Mouse (Mus musculus) C2C12 (cell line): ENCODE measurements around the gene Atg2a. TPM values are rescaled to one million over a fixed set of nuclear protein-coding genes. Genes with fewer than 3 reads are reported as not detected.

Experiments used
- H3K27me3 ChIP-seq: one replicate; pipeline ENCODE4 v1.6.1; 2011; ENCODE audit not compliant: control insufficient read depth, insufficient read depth, insufficient read length
- H3K36me3 ChIP-seq: one replicate; pipeline ENCODE4 v1.6.1; 2011; ENCODE audit not compliant: control insufficient read depth, insufficient read depth
- H3K4me3 ChIP-seq: one replicate; pipeline ENCODE4 v1.5.1; 2011; ENCODE audit warnings: mild to moderate bottlenecking, control low read depth; ENCODE audit not compliant: poor library complexity, insufficient read depth, severe bottlenecking
- H3K79me2 ChIP-seq: one replicate; pipeline ENCODE4 v1.6.1; 2011; ENCODE audit not compliant: control insufficient read depth, insufficient read depth
- H3K79me3 ChIP-seq: one replicate; pipeline ENCODE4 v1.6.1; 2011; ENCODE audit warnings: low read depth, control low read depth
- H3ac ChIP-seq: one replicate; pipeline ENCODE3; 2011; ENCODE audit warnings: low read depth; ENCODE audit not compliant: control insufficient read depth, insufficient read length
- CEBPB ChIP-seq: IDR thresholded peaks from one replicate; pipeline ENCODE4 v1.6.1; 2011; ENCODE audit warnings: low read depth, mild to moderate bottlenecking, control low read depth, moderate library complexity
- CTCF ChIP-seq: IDR thresholded peaks from one replicate; pipeline ENCODE4 v1.5.1; 2011; ENCODE audit not compliant: control insufficient read depth, insufficient read depth, insufficient read length
- FOSL1 ChIP-seq: IDR thresholded peaks from one replicate; pipeline ENCODE4 v1.8.0; 2011; ENCODE audit warnings: mild to moderate bottlenecking, low read length; ENCODE audit not compliant: poor library complexity, insufficient read depth, severe bottlenecking
- MAX ChIP-seq: IDR thresholded peaks from one replicate; pipeline ENCODE4 v1.6.1; 2011; ENCODE audit warnings: mild to moderate bottlenecking, control low read depth
- MYOD1 ChIP-seq: IDR thresholded peaks from one replicate; pipeline ENCODE4 v1.6.1; 2011; ENCODE audit warnings: low read depth; ENCODE audit not compliant: control insufficient read depth, insufficient read length
- MYOG ChIP-seq: IDR thresholded peaks from one replicate; pipeline ENCODE4 v1.6.1; 2011; ENCODE audit not compliant: control insufficient read depth, insufficient read length; ENCODE audit errors: extremely low read depth
- USF1 ChIP-seq: IDR thresholded peaks from one replicate; pipeline ENCODE4 v1.6.1; 2011; ENCODE audit warnings: low read depth, mild to moderate bottlenecking, control low read depth, moderate library complexity
- polyA plus RNA-seq: library from polyadenylated mRNA; unstranded; fragments of >200 nt; fragmentation: generic; extraction: Trizol; gene quantifications from one replicate; pipeline ENCODE4 v1.2.1, GENCODE M21; 2012; ENCODE audit warnings: missing spikeins

The Atg2a gene
- polyA plus RNA-seq, 1 experiment, result 10.3 TPM

GRCm38 (mm10) chr19:6265727-6266182 lies 24.3 kb downstream of the Atg2a start:
- no peaks in the 10 kb centered on the region for H3K27me3 ChIP-seq
- H3K36me3 ChIP-seq, result peaks cover 10% of the 10 kb centered on the region
- H3ac ChIP-seq, result no peak overlapping the region
- no peaks in the 10 kb centered on the region for H3K79me2 ChIP-seq
- TF ChIP-seq USF1 (no peak), MAX (no peak), CEBPB (no peak), CTCF (no peak), MYOD1 (no peak), MYOG (no peak), FOSL1 (no peak)
- H3K4me3 ChIP-seq, result no peak overlapping the region
- no peaks in the 10 kb centered on the region for H3K79me3 ChIP-seq

DNA sequence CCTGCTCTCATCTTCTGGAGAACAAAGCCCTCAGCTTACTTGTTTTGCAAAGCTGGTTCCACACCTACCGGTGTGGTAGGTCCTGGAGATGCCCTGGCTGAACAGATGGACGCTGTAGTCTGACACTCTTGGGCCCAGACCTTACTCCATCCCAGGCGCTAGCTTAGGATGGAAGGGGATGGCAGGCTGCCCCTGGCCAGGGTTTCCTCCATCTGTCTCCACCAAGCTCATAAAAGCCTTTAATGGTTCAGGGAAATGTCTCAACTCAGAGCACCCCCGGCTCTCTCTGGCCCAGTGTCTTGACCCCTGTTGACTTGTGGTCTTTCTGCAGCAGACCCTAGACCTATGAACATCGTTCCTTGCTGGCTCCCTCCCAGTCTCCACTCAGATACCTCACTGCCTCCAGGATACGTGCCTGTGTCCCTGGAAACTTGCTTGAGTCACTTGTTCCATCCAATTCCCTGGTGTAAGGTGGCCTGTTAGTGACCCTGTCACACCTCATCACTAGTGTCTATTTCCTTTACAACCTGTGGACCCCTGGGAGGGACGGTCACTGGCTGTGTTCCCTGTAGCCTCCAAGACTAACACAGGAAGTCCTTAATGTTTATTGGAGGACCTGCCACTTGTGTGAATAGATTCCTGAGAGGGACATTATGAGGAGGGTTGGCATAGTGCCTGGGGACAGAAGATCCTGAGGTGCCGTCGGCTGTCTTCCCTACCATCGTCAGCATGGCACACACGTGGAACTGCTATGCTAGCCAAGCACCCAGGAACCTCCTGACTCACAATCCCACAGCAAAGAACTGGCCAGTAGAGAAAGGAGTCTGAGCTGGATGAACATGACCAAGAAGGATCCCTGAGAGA lies 26.1 kb downstream of the Atg2a start:
- TF ChIP-seq MAX (peak; percentile 22), CTCF (no peak)
- no peaks in the 10 kb centered on the region for H3K79me2 ChIP-seq
- no peaks in the 10 kb centered on the region for H3K79me3 ChIP-seq
- no peaks in the 10 kb centered on the region for H3K36me3 ChIP-seq
- no peaks in the 10 kb centered on the region for H3K27me3 ChIP-seq
- no peak overlapping the region for H3K4me3 ChIP-seq
- H3ac ChIP-seq, result no peak overlapping the region

- Histone ChIP-seq H3K4me3 (no peak overlapping the region), H3K36me3 (no peaks in the 10 kb centered on the region), H3K79me3 (no peaks in the 10 kb centered on the region), H3ac (no peak overlapping the region), H3K27me3 (no peaks in the 10 kb centered on the region), H3K79me2 (no peaks in the 10 kb centered on the region)
- TF ChIP-seq USF1 (no peak), CEBPB (no peak), FOSL1 (no peak), CTCF (peak; percentile 87), MYOD1 (no peak), MYOG (no peak), MAX (peak; percentile 7)
Measured at GRCm38 (mm10) chr19:6268170-6268528, 26.7 kb downstream of the Atg2a start.

DNA sequence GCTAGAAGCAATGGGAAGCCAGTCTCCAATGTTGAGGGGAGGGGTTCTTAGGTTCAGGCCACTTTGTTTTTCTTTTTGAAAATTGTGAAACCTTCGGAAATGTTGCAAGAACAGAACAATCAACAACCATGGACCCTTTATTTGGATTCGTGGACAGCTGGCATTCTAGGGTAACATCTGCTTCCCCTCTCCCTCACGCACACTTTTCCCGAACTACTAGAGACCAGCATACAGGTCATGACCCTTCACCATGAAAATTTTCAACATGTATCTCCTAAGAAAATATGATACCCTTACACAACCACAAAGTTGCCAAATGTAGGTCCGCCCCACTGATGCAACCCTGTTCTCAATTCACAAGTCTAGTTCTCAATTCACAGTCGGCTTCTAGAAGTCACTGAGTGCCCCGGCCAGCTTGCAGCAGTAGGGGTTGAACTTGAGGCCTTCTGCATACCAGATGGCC lies 27.2 kb downstream of the Atg2a start:
- TF ChIP-seq CEBPB (no peak), MYOD1 (no peak), USF1 (no peak), MYOG (no peak), CTCF (no peak), MAX (no peak), FOSL1 (no peak)
- no peak overlapping the region for H3ac ChIP-seq
- no peaks in the 10 kb centered on the region for H3K27me3 ChIP-seq
- H3K36me3 ChIP-seq, result no peaks in the 10 kb centered on the region
- H3K79me2 ChIP-seq, result no peaks in the 10 kb centered on the region
- no peaks in the 10 kb centered on the region for H3K79me3 ChIP-seq
- H3K4me3 ChIP-seq, result no peak overlapping the region

GRCm38 (mm10) chr19:6269798-6270475 lies 28.5 kb downstream of the Atg2a start:
- H3K79me2 ChIP-seq, result no peaks in the 10 kb centered on the region
- TF ChIP-seq CTCF (no peak), FOSL1 (no peak), MYOD1 (no peak), MAX (no peak), USF1 (no peak), CEBPB (no peak), MYOG (no peak)
- H3ac ChIP-seq, result no peak overlapping the region
- no peaks in the 10 kb centered on the region for H3K36me3 ChIP-seq
- no peaks in the 10 kb centered on the region for H3K27me3 ChIP-seq
- H3K4me3 ChIP-seq, result no peak overlapping the region
- H3K79me3 ChIP-seq, result no peaks in the 10 kb centered on the region

DNA sequence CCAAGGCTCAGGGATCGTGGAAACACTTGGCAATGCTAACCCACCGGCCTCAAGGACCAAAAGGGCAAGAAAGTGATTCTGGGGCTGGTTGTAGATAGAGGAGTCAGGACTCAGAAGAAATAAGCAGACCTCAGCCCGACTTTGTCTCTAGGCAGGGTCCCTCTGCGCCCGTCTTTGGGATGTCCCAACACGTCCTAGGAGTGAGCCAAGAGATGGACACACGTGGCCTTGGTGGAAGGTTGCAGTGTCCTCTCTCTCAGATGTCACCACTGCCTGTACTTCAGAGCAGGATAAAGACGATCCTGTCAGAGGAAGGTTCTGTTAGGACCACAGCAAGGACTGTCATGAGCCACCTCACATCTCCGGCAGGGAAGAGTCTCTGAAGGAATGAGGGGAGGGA lies 29.2 kb downstream of the Atg2a start:
- no peak overlapping the region for H3K4me3 ChIP-seq
- H3K36me3 ChIP-seq, result no peaks in the 10 kb centered on the region
- TF ChIP-seq MYOD1 (no peak), MYOG (no peak), MAX (no peak), CTCF (no peak), USF1 (no peak), FOSL1 (no peak), CEBPB (no peak)

More for the DNA sequence above, 29.2 kb downstream of the Atg2a start:
- no peaks in the 10 kb centered on the region for H3K27me3 ChIP-seq
- no peak overlapping the region for H3ac ChIP-seq
- no peaks in the 10 kb centered on the region for H3K79me3 ChIP-seq
- H3K79me2 ChIP-seq, result peaks cover 2% of the 10 kb centered on the region
